Mouse (Mus musculus) CH12.LX (cell line): ENCODE measurements around the gene Mgll.

ENCODE experiments used
- CTCF ChIP-seq, 2 experiments: IDR thresholded peaks in 1 of 2; conservative IDR thresholded peaks in 1 of 2; 2 replicates each; pipeline ENCODE4 v1.5.1; 2011 to 2012; ENCODE audit warnings: low read depth in 2 of 2, low read length in 2 of 2, improper control_type of control experiment in 1 of 2, inconsistent platforms in 1 of 2, mild to moderate bottlenecking in 1 of 2, moderate library complexity in 1 of 2
- HCFC1 ChIP-seq: IDR thresholded peaks from 2 replicates; pipeline ENCODE4 v1.6.1; 2012; ENCODE audit warnings: low read depth, mild to moderate bottlenecking, inconsistent platforms, low read length, improper control_type of control experiment
- MAX ChIP-seq: IDR thresholded peaks from 2 replicates; pipeline ENCODE4 v1.6.1; 2011; ENCODE audit warnings: low read length, improper control_type of control experiment
- MYC ChIP-seq: IDR thresholded peaks from 2 replicates; pipeline ENCODE4 v1.6.1; 2011; ENCODE audit warnings: low read depth, mild to moderate bottlenecking, improper control_type of control experiment, low read length
- SIN3A ChIP-seq: IDR thresholded peaks from 2 replicates; pipeline ENCODE4 v1.6.1; 2012; ENCODE audit warnings: low read length, improper control_type of control experiment, inconsistent platforms
- TBP ChIP-seq: conservative IDR thresholded peaks from 2 replicates; pipeline ENCODE4 v1.6.1; 2011; ENCODE audit warnings: low read depth, low read length, improper control_type of control experiment
- ZC3H11A ChIP-seq: IDR thresholded peaks from 2 replicates; pipeline ENCODE4 v1.6.1; 2012; ENCODE audit warnings: low read depth, mild to moderate bottlenecking, inconsistent platforms, low read length, improper control_type of control experiment

- no peak for TF ChIP-seq MAX
- no peak for TF ChIP-seq SIN3A
- TF ChIP-seq MYC, result no peak
- no peak for TF ChIP-seq ZC3H11A
- TF ChIP-seq CTCF (conservative IDR thresholded peaks at IDR 0.05 in 1 of 2, IDR thresholded peaks at IDR 0.05 in 1 of 2; ENCODE audit: low read depth in 2 of 2, low read length in 2 of 2), result no peak
- TF ChIP-seq TBP, result no peak
- no peak for TF ChIP-seq HCFC1
These were observed 91.3 kb downstream of the Mgll start for GRCm38 (mm10) chr6:88815489-88815888.
